Mouse (Mus musculus): Measurements from ENCODE around the gene Ss18l1.

- no peak for TF ChIP-seq CTCF (IDR thresholded peaks at IDR 0.05; ENCODE audit: low read depth)
- no peak for TF ChIP-seq EP300 (IDR thresholded peaks at IDR 0.05; ENCODE audit: low read depth)
Measured at GRCm38 (mm10) chr2:180070481-180071453, 28.5 kb downstream of the Ss18l1 start, which contains the start of gene Mtg2.

Data from liver, postnatal 0 days (tissue).